ENCODE assay signal across 8 mouse cellular contexts in the genomic region with DNA sequence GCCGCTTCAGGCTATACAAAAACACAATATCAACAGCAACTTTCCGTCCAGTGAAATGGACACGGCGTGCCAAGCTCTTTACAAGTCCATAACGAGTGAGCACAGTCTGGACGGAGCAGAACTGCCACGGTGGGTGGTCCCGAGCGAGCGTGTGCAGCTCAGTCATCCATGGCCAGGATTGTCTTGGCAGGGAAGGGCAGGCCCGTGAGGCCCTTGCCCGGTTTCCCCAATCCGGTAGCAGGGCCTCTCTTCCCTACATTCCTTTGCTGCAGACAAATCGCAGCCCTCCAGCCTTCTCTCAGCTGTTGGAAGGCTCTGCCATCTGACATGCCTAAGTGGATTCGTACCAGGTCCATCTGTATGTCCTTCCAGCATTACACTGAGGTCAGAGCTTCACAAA.
A peak's percentile ranks its signal among the peaks of the same experiment; 100 is the strongest.
DNase-seq lines count a peak whose midpoint lies in the region; ATAC-seq lines count a peak whose summit lies in the region.

No protein-coding gene starts in this region.

- no peaks in the 10 kb centered on the region for H3K9me3 ChIP-seq in heart, embryonic 12.5 days (replicated peaks)
- H3K9me3 ChIP-seq in limb, embryonic 15.5 days: no peaks in the 10 kb centered on the region
- H3K9me3 ChIP-seq in stomach, embryonic 14.5 days (ENCODE audit: control insufficient read depth, low read depth, low read length): no peaks in the 10 kb centered on the region

- WGBS in heart, embryonic 12.5 days: 43% methylated on average over 15 of the region's 15 CpGs
- WGBS in limb, embryonic 15.5 days: 23% methylated on average over 15 of the region's 15 CpGs
- 32% methylated on average over 15 of the region's 15 CpGs for WGBS in stomach, embryonic 14.5 days

- ATAC-seq in heart, embryonic 12.5 days (ENCODE audit: insufficient number of reproducible peaks, low FRiP score): no peak; the same call in 1 of the 2 replicates
- peak; percentile 88 for ATAC-seq in limb, embryonic 15.5 days (ENCODE audit: insufficient number of reproducible peaks, low FRiP score, low TSS enrichment, low read depth)
- peak; percentile 75; the same call in 1 of the 2 replicates for ATAC-seq in stomach, embryonic 14.5 days (ENCODE audit: insufficient number of reproducible peaks, insufficient read depth, low FRiP score, low read depth)

- no peaks in the 10 kb centered on the region for H3K36me3 ChIP-seq in heart, embryonic 12.5 days
- H3K36me3 ChIP-seq in limb, embryonic 15.5 days: no peaks in the 10 kb centered on the region
- H3K36me3 ChIP-seq in stomach, embryonic 14.5 days (ENCODE audit: control insufficient read depth, insufficient read depth, low read length): no peaks in the 10 kb centered on the region

- peak; percentile 6 for DNase-seq in cerebellum, adult 11 months
- no peak for DNase-seq in cerebellum, adult 18-20 months
- peak; percentile 55 for DNase-seq in embryo, embryonic 11 days
- no peak for DNase-seq in left cerebral cortex, postnatal 25 days (ENCODE audit: low spot score in 2 of 2)
- no peak for DNase-seq in right cerebral cortex, postnatal 14 days

- intact Hi-C loops in left cerebral cortex, postnatal 25 days (cut with DNase I): no loop called here

- no peaks in the 10 kb centered on the region for H3K27me3 ChIP-seq in heart, embryonic 12.5 days (replicated peaks)
- H3K27me3 ChIP-seq in limb, embryonic 15.5 days: no peaks in the 10 kb centered on the region
- H3K27me3 ChIP-seq in stomach, embryonic 14.5 days (ENCODE audit: control insufficient read depth, insufficient read depth, low read length): no peaks in the 10 kb centered on the region

- H3K4me1 ChIP-seq in heart, embryonic 12.5 days (replicated peaks): peaks cover 61% of the 10 kb centered on the region
- peaks cover 41% of the 10 kb centered on the region for H3K4me1 ChIP-seq in limb, embryonic 15.5 days
- H3K4me1 ChIP-seq in stomach, embryonic 14.5 days (ENCODE audit: control insufficient read depth, insufficient read depth, low read length): peaks cover 24% of the 10 kb centered on the region

- H3K4me3 ChIP-seq in heart, embryonic 12.5 days: no peak overlapping the region
- H3K4me3 ChIP-seq in limb, embryonic 15.5 days: no peak overlapping the region
- H3K4me3 ChIP-seq in stomach, embryonic 14.5 days (ENCODE audit: low read depth, low read length): no peak overlapping the region

- peak overlapping the region; percentile 45 for H3K4me2 ChIP-seq in heart, embryonic 12.5 days
- peak overlapping the region; percentile 17; the same call in 1 of the 2 replicates for H3K4me2 ChIP-seq in limb, embryonic 15.5 days
- H3K4me2 ChIP-seq in stomach, embryonic 14.5 days (replicated peaks; ENCODE audit: low read depth, low read length): no peak overlapping the region

- H3K9ac ChIP-seq in heart, embryonic 12.5 days: peak overlapping the region; percentile 34; the same call in 1 of the 2 replicates
- no peak overlapping the region for H3K9ac ChIP-seq in limb, embryonic 15.5 days
- H3K9ac ChIP-seq in stomach, embryonic 14.5 days (replicated peaks; ENCODE audit: low read depth, low read length): no peak overlapping the region

- peak overlapping the region; percentile 84 for H3K27ac ChIP-seq in heart, embryonic 12.5 days (ENCODE audit: poor library complexity, severe bottlenecking)
- peak overlapping the region; percentile 72 for H3K27ac ChIP-seq in limb, embryonic 15.5 days
- peak overlapping the region; percentile 66 for H3K27ac ChIP-seq in stomach, embryonic 14.5 days (ENCODE audit: low read length)

Comparison
In these comparisons a context has a peak if more than half of its experiments do, and no peak if none do; other contexts are left out.
1. DNase-seq: peak in cerebellum, adult 11 months (single experiment) and embryo, embryonic 11 days (single experiment); none in cerebellum, adult 18-20 months (0 of 2), left cerebral cortex, postnatal 25 days (0 of 2) and right cerebral cortex, postnatal 14 days (single experiment).
2. Peak in every context shown above with its lines, with median percentiles within 50 percentile points of each other: H3K27ac ChIP-seq.